Mouse (Mus musculus) brain, adult 2 months (tissue): ENCODE data around the gene Tnfrsf11a.
A peak's percentile ranks its signal among the peaks of the same experiment; 100 is the strongest.

Source experiments
- DNase-seq: peaks from one replicate; pipeline ENCODE4 v3.0.0; 2011; ENCODE audit warnings: low read depth, low spot score

Tnfrsf11a gene

DNA sequence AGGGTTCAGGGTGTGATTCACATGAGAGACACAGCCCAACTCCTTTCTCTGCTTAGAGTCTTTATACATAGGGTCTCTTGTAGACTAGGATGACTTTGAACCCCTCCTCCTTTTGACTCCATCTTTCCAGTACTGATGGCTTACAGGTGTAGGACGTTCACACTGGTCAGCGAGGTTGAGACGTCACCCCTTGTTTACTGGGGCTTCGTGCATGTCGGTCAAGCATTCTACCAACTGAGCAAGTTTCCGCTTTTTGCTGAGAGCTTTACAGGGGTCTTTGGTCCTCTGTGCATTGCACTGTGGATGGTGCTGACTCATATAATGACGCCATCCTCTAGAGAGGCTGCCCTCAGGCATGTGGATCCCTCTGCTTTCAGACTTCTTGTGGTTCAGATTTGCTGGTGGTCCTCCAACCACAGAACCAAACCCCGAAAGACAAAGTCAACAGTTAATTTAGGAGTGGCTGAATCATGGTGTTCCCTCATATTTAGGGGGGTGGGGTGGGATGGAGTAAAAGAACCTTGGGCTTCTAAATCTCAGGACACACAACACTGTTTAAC is 47.3 kb downstream of the Tnfrsf11a start:
- DNase-seq, result no peak

DNA sequence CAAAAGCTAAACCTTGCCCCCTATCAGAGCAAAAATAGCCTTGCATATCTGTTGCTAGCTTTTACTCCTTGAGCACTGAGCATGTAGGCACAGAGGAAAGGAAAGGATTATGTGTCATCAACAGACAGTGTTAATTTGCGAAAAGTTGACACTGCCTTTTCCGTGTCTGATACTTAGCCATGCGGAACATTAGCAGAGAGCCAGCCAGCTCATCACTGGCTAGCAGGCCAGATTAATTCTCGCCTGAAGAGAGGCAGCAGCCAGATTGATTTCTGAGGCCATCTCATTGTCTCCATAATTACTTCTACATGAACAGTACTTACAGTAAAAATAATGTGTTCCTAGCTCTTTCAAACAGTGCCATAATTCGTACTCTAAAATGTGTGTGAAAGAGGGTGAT is 48.7 kb downstream of the Tnfrsf11a start:
- no peak for DNase-seq

DNA sequence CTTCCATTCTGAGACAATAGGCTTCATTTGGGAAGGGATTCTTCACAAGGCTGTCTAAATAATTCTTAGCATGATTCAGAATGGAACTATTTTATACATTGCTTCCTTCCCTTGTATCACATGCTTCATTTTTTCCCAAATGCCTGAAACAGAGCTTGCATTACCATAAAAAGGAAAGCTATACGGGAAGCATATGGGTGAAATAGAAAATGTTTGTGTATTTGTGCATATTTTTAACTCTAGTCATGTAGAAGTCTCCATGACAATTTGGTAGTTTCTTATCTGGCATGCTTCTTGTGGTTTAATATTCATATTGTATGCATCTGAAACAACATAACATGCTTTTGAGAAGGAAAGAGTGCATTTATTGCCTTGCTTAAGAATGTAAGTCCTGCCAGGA is 52.3 kb downstream of the Tnfrsf11a start:
- no peak for DNase-seq

DNA sequence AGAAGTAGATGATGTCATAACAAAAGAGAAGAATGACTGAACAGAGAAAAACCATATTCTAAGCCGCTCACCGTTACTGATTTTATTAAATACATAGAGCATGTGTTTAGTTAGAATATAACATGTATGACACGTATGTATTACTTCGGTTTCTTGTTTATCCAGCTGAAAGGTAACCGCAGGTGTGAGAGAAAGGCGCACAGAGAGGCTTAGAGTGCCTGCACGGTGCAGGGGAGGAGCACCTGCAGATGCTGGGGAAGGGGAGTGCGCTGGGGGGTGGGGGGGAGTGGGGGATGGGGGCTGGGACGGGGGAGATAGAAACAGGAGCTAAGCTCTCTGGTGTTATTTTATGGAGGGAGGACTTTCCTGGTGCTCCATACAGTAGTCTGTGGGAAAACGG is 62.4 kb downstream of the Tnfrsf11a start:
- DNase-seq, result no peak

DNA sequence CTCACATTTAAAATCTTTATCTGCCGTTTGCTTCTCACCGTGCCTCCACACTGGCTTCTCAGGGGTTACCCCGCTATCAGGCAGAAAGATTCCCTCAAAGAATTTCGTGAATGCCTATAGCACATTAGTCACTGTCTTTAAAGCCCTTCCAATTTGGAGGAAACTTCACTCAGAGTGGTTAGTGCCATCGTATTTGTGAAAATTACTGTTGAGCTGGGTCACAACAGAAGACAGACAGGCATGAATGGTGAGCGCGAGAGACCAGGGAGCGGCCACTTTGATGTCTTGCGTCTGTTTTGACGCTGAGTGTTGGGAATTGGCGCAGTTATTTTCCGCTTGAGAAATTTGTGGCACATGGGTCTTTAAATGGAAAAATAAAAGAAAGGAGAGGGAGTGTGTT is 62.9 kb downstream of the Tnfrsf11a start:
- DNase-seq, result peak; percentile 15

DNA sequence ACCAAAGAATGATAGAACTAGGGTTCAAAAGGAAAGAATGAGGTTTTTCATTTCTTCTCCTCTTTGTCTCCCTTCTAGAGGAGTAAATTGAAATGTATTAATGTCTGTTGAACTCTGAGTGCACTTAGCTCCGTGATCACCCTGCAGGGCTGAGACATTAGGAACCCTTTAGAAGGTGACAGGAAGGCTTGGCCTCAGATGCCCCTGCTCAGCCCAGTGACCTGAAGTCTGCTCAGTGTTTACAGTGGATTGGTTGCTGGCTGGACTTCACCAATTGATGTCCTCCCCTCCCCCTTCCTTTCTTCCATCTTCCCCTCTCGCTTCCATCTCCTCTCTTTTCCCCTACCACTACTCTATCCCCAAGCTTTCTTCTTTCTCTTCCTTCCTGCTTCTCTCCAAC is 63.3 kb downstream of the Tnfrsf11a start:
- DNase-seq, result no peak

DNA sequence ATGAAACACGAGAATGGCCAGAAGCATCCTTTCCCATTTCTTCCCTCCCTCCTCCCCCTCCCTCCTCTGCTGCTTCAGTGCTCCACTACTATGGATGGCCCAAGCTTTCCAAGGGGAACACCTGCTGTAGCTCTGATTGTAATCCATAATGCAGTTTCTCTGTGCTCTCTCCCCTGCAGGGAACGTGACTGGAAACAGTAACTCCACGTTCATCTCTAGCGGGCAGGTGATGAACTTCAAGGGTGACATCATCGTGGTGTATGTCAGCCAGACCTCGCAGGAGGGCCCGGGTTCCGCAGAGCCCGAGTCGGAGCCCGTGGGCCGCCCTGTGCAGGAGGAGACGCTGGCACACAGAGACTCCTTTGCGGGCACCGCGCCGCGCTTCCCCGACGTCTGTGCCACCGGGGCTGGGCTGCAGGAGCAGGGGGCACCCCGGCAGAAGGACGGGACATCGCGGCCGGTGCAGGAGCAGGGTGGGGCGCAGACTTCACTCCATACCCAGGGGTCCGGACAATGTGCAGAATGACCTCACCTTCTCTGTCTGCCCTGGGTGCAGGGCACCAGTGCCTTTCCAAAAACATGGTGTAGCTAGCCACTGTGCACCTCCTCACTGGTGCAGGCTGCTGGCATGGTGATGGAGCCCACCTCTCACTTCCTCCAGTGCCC is 64.0 kb downstream of the Tnfrsf11a start:
- DNase-seq, result peak; percentile 28

DNA sequence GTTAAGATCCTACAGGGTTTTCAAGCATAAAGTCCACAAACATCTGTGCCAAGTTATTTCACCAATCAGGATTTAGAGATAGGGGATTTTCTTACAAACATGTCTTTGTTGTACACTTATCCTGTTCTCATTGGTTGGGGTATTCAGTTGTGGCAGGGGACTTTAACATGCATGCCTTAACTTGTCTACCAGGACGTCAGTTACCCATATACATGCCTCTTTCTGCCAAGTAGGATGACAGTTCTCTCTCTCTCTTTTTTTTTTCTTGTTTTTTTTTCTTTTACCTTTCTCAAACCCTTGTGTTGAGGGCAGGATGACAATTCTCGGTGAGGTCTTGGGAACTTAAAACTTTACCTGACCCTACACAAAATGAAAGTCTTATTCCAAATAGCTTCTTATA is 65.9 kb downstream of the Tnfrsf11a start:
- no peak for DNase-seq

DNA sequence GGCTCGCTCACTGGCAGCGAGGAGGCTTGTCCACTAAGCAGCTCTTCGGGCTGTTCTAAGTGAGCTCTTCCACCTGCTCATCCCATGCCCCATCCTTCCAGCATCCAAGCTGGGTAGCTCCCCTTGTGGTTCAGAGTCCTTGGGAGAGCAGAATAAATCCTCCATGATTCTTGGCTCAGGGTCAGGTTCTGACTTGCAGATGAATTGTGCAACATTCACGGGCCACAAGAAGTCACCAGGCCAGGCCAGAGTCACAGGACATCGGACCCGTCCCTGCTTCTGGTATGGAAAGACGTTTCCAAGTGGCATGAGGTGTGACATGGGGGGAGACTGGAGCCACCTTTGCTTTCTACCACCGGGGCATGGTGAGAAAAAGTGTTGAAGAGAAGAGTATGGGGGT is 68.3 kb downstream of the Tnfrsf11a start:
- DNase-seq, result no peak

DNA sequence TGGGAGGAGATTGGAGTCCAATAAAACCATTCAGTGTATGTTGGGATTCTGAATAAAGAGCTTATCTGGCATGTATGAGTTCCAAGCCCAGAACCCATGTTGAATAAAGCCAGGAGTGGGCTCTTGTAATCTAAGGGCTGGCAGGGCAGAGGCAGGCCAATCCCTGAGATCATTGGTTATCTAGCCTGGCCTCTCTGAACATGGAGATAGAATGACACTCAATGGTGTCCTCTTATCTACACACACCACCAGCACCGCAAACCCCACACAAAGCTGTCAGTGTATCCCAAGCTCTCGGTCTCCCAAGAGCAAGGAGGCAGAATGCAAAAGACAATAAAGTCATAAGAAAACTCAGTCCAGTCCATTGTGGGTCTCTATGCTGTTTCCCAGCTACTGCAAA is 70.8 kb downstream of the Tnfrsf11a start:
- DNase-seq, result no peak

DNA sequence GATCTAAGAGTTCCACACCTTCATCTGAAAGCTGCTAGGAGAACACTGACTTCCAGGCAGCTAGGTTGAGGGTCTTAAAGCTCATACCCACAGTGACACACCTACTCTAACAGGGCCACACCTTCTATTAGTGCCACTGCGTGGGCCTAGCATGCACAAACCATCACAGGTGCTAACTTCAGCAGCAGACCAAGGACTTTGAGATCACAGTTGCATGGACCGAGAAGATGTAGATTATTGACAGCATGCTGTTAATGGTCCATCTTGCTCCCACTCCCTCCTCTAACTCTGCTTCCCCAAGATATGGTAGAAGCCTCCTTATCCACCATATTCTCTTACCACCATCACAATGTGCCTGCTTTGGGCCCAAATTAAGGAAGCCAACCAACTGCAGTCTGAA is 79.2 kb downstream of the Tnfrsf11a start:
- DNase-seq, result no peak

DNA sequence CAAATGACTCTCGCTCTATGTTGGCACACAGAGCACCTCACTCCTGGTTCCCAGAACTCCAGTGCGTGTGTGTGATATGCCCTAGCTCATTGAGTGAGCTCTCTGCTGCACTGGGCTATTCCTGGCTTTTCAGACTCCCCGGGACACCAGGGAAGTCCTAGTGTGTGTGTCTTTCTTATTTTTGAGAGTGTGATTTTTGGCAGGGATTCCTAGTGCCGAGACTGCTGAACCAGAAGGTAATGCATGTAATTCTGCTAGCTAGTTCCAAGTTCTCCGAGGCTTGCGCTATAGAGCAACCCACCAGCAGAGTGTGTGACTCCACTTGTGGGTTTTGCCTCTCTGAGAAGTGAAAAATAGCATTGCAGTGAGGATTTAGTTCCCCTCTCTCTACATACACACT is 96.1 kb downstream of the Tnfrsf11a start:
- DNase-seq, result peak; percentile 77

DNA sequence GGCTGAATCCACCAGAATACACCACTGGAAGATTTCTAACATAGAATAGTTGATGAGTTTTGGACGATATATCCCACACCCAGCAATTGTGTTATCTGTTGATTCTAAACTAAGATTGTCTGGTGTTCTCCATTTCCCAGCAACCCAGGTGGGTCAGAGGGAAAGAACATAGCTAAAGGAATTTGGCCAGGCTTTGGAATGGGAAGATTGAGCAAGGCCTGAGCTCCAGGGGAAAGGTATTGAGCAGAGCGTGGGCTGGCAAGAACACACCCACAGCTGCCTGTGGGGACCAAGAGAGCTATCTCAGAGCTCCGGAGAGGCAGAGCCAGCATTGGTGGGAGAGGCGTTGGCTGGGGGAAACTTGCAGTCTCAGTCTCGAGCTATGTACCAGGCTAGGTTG is 97.3 kb downstream of the Tnfrsf11a start:
- DNase-seq, result no peak

DNA sequence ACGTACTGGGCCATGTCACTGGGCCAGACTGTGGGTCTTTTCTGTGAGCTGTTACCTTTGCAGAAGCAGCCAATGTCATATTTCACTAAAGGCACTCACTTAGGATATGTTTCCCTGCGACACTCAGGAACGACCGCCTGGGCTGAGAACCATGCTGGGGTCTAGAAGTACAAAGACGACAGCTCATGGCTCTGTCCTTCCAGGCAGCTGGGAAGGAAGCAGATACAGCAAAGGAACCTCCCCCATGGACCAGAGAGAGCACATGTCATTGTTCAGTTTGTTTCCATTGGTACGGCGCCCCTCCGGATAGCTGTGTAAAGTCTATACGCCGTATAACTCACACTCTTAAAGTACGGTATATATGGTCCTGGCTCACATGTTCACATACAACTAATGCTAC is 97.9 kb downstream of the Tnfrsf11a start:
- no peak for DNase-seq

DNA sequence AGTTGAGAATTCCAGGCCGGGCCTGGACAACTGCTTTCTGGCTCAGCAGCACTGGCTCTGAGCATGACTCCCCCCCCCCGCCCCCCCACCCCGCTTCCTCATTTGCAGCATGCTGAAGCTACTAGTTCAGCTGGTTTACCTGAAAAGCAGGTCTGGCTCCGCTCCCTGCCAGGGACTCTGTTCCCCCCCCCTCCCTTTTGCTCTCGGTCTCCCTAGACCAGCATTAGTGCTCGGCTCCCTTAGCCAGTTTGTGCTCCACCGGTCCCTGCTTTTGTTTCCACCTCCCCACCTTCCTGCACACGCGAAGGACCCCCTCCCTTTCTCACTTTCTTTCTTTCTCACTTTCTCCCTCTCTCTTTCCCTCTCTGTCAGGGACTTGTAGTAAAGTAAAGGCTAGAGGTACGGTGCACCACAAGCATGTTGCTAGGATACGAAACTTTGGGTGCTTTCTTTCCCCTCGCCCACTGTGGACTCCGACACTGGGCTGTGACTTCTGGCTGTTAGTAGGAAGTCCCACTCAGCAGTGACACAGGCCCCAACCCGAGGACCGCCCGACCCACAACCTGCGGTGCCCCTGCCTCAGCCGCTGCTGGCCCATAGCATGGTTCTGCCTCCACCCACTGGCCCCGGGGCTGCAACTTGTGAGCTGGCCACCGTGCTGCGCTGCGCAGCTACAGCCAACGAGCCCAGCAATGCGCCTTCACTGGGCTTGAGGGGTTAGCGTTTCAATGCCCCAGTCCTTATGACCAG is 100.2 kb downstream of the Tnfrsf11a start:
- no peak for DNase-seq

DNA sequence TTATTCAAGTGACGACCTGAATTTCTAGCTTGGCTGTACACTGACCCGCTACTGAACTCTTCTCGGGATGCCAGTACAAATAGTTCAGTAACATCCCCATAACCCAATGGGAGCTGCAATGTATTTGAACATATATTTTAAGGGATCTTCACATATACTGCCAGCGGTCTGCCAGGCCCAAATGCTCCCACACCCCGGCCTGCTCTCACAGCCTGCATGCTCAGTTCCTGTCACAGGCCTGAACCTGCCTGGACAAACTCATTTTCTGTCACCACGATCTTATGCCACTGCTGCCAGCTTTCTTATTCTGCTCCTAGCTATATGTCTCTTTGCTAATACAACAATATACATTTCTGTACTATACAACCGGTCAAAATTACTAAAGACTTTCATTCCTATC is 100.9 kb downstream of the Tnfrsf11a start:
- DNase-seq, result no peak

DNA sequence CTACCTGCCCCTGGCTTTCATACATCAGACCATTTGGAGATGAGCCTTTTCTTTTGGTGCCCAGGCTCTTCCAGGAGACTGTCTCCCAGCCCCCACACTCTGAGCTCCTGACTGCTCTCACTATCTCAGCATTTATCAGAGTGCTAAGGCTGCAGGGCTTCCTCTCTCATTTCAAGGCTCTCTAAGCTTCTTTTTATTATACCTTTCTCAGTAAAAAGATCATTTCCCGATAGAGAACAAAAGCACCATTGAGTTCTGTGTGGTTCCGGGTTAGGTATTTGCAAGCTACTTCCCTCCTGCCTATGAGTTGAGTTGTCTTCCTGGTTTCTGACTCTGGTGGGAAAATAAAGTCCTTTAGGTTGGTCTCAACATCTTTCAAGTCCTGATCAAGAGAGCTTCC is 103.0 kb downstream of the Tnfrsf11a start:
- DNase-seq, result no peak

DNA sequence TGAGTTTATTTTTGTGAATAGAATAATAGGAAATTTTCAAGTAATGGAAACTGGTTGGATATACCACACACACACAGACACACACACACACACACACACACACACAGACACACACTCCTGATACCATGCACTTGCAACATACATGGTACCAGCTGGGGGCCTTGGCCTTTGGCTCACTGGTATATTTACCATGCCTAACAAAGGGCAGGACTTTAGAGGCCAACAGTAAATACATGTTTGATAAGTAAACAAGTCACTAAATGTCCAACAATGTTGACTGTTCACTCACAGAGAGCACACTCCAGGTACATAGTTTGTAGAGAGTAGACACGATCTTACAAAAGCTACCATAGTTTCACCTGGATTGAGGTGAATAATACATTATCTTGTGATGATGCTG is 104.6 kb downstream of the Tnfrsf11a start:
- no peak for DNase-seq

DNA sequence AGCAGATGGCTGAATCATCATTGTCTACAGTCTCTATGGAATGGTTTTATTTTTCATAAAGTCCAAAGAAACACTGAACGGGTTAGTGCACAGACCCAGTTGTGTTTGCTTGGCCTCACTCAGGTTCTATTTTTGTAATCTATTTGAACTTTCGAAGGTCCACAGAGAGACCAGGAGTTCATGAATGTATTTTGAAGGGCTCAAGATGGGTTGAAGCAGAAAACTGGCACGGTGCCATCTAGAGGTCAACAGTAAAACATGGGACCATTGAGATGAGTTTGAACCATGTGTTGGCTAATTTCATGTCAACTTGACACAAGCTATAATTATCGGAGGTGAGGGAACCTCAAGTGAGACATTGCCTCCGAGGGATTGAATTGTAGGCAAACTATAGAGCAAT is 105.1 kb downstream of the Tnfrsf11a start:
- DNase-seq, result no peak

DNA sequence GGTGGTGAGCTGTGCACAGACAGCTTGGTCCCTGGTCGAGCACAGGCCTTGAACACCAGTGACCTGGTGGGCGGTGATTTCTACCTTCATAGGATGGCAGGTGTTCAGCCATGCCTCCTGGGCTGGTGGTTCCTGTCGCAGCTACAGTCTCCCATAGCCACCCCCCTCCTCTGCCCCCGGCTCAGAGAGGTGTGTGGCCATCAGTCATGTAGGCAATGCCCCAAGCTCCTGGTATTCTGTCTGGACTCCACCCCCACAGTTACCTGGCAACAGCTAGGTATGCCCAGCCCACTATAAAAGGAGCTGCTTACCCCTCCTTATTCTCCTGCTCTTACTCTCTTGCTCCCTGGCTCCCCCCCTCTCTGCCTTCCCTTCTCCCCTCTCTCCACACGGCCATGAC is 105.8 kb downstream of the Tnfrsf11a start:
- DNase-seq, result no peak

DNA sequence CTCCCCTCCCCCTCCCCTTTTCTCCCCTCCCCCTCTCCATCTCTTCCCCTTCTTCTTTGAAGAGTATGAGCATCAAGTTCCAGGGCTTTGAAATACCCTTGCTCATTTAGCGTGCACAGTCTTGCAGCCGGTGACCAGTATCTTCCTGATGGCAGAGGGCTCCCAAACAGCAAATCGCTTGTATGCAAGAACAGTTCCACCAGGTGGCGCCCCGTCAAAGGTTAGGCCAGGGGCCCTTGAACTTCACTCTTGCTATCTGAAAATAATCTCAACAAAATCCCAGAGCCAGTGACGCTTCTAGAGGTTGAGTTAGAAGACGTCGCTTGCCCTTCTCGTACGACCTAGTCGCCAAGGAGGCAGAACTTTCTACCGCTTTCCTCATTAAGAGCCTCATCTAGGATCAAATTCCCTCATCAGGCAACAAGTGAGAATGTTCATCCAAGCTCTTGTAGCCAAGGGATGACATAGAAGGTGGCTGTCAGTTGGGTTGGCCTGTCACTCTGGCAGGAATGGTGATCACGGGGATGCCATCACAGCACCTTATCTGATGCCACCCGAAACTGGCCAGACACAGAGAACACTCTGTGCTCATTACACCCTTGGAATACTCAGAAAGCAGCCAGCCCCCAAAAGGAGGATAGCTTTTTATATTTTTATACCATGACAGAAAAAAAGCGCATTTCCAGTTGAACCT is 110.7 kb downstream of the Tnfrsf11a start:
- DNase-seq, result peak; percentile 92

DNA sequence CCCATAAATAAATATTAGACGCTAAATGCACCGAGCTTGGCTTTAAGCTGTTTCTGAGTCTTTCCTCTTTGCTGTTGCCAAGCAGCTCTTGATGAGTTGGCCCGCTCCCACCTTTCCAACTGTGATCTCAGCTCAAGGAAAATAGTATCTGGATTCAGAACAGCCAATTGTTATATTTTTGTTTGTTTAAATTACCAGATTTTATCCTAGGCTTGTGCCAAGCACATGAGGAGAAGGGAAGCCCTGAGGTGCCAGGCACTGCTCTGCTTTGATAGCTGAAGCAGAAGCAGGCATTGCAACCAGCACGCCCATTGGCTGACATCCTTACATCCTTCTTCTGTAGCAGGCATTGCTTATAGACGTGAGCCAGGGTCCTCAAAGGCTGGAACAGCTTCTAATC is 114.5 kb downstream of the Tnfrsf11a start:
- DNase-seq, result peak; percentile 77
